Mouse (Mus musculus): ENCODE results near the gene Lcn2.

GRCm38 (mm10) chr2:32347019-32347418 lies 41.0 kb downstream of the Lcn2 start:
- TF ChIP-seq GATA1 (IDR thresholded peaks at IDR 0.05; ENCODE audit: low read length) = no peak
- no peak for TF ChIP-seq TAL1 (IDR thresholded peaks at IDR 0.05; ENCODE audit: low read length)
